Mouse (Mus musculus): Measurements from ENCODE around the gene Leng1. TPM values are rescaled to one million over a fixed set of nuclear protein-coding genes. Genes with fewer than 3 reads are reported as not detected.

The Leng1 gene
- total RNA-seq, 2 experiments from 2014 or later, result 6.7 to 10.4 TPM

- intact Hi-C loops (cut with DNase I), result loop anchor here (5.0 to 10.0 kb wide), 2 partner anchors 47 to 500 kb away; partner anchors contain the start of genes Mboat7 and Tsen34
- DNase-seq, result peak; percentile 99
Observed at GRCm38 (mm10) chr7:3644672-3645487, 20.8 kb downstream of the Leng1 start, which contains the start of gene Cnot3. Gene Cnot3 (plus strand): TSS chr7:3645268.

- no peak for DNase-seq
Observed at GRCm38 (mm10) chr7:3644348-3644671, 21.3 kb downstream of the Leng1 start.

GRCm38 (mm10) chr7:3643843-3644242, 21.8 kb downstream of the Leng1 start:
- DNase-seq, result no peak
- intact Hi-C loops (cut with DNase I), result loop anchor here (10.0 kb wide), 1 partner anchor 501 kb away; no protein-coding TSS in a partner anchor

More at GRCm38 (mm10) chr7:3644348-3644671, 21.3 kb downstream of the Leng1 start:
- intact Hi-C loops (cut with DNase I), result loop anchor here (10.0 kb wide), 1 partner anchor 500 kb away; no protein-coding TSS in a partner anchor

- intact Hi-C loops (cut with DNase I), result loop anchor here (10.0 kb wide), 1 partner anchor 501 kb away; no protein-coding TSS in a partner anchor
- no peak for DNase-seq
Observed at GRCm38 (mm10) chr7:3643412-3643811, 22.2 kb downstream of the Leng1 start.

GRCm38 (mm10) chr7:3630478-3630815, 35.2 kb downstream of the Leng1 start:
- DNase-seq, result no peak
- intact Hi-C loops (cut with DNase I), result no loop called here

GRCm38 (mm10) chr7:3629543-3630477, 35.8 kb downstream of the Leng1 start, which contains the start of the genes Tfpt and Prpf31:
Gene Tfpt (minus strand): TSS chr7:3629929.
Gene Prpf31 (plus strand): TSS chr7:3629985.
- intact Hi-C loops (cut with DNase I), result no loop called here
- peak; percentile 97 for DNase-seq

GRCm38 (mm10) chr7:3629030-3629429, 36.6 kb downstream of the Leng1 start:
- intact Hi-C loops (cut with DNase I), result no loop called here
- DNase-seq, result no peak

- intact Hi-C loops (cut with DNase I), result no loop called here
- DNase-seq, result peak; percentile 90 to 91
Observed at GRCm38 (mm10) chr7:3617242-3617995, 48.2 kb downstream of the Leng1 start, which contains the start of gene Ndufa3. Gene Ndufa3 (plus strand): TSS chr7:3617373.

- intact Hi-C loops (cut with DNase I), result no loop called here
- no peak for DNase-seq
Observed at GRCm38 (mm10) chr7:3616389-3617241, 49.0 kb downstream of the Leng1 start.

GRCm38 (mm10) chr7:3616057-3616388, 49.6 kb downstream of the Leng1 start, which contains the start of gene Oscar:
Gene Oscar (minus strand): TSS chr7:3616157.
- intact Hi-C loops (cut with DNase I), result no loop called here
- DNase-seq, result no peak

GRCm38 (mm10) chr7:3614021-3614420, 51.6 kb downstream of the Leng1 start:
- intact Hi-C loops (cut with DNase I), result no loop called here
- DNase-seq, result no peak

- intact Hi-C loops (cut with DNase I), result no loop called here
- no peak for DNase-seq
Observed at GRCm38 (mm10) chr7:3611006-3611405, 54.6 kb downstream of the Leng1 start.

GRCm38 (mm10) chr7:3610437-3610836, 55.2 kb downstream of the Leng1 start:
- intact Hi-C loops (cut with DNase I), result no loop called here
- DNase-seq, result no peak

Small RNA genes lying within 50 kb of the gene (microRNA-seq; reads per million reads assigned to microRNA genes)
- 3.6 to 5.2 reads per million in 2 experiments for gene Mir3572

Other genes starting within 250 kb of the Leng1 start
- gene Cacng6, start 241.6 kb downstream of the Leng1 start, total RNA-seq (2021), result 1 to 10 TPM; 1.9 to 2.0 TPM
- not detected for gene Tarm1, start 163.2 kb downstream of the Leng1 start, total RNA-seq (2021)
- under 1 TPM; 0.24 to 0.27 TPM for gene Oscar, start 49.7 kb downstream of the Leng1 start, total RNA-seq (2021)
- gene Ndufa3, start 48.5 kb downstream of the Leng1 start, total RNA-seq (2021), result 1,000 to 10,000 TPM; 1,653 to 1,740 TPM
- gene Tfpt, start 35.9 kb downstream of the Leng1 start, total RNA-seq (2021), result 10 to 100 TPM; 20.3 to 29.9 TPM
- 10 to 100 TPM; 33.1 to 33.4 TPM for gene Prpf31, start 35.9 kb downstream of the Leng1 start, total RNA-seq (2021)
- gene Cnot3, start 20.6 kb downstream of the Leng1 start, total RNA-seq (2021), result 10 to 100 TPM; 36.4 to 40.0 TPM
- gene Tmc4, start 11.7 kb upstream of the Leng1 start, total RNA-seq (2021), result 1 to 10 TPM; 1.5 to 2.1 TPM
- gene Tsen34, start 27.0 kb upstream of the Leng1 start, total RNA-seq (2021), result 100 to 1,000 TPM; 106 to 107 TPM
- gene Mboat7, start 27.7 kb upstream of the Leng1 start, total RNA-seq (2021), result 10 to 100 TPM; 25.7 to 28.9 TPM
- 100 to 1,000 TPM; 812 to 873 TPM for gene Rps9, start 38.2 kb upstream of the Leng1 start, total RNA-seq (2021)
- gene Pirb, start 54.6 kb upstream of the Leng1 start, total RNA-seq (2021), result 1 to 10 TPM in 1 of 2 experiments, under 1 TPM in 1; 0.67 to 1.4 TPM
- gene Gm15448, start 159.8 kb upstream of the Leng1 start, total RNA-seq (2021), result under 1 TPM in 1 of 2 experiments, not detected in 1; 0.24 TPM
- under 1 TPM in 1 of 2 experiments, not detected in 1; 0.19 TPM for gene Pira2, start 179.2 kb upstream of the Leng1 start, total RNA-seq (2021)
- under 1 TPM in 1 of 2 experiments, not detected in 1; 0.14 TPM for gene Gm14548, start 232.3 kb upstream of the Leng1 start, total RNA-seq (2021)
- gene Lilra6, start 249.7 kb upstream of the Leng1 start, total RNA-seq (2021), result under 1 TPM; 0.12 TPM